10 mouse cellular contexts compared by ENCODE assay signal in genomic region chr17:26794744-26795143, GRCm38 (mm10). TPM values are rescaled to one million over a fixed set of nuclear protein-coding genes. Genes with fewer than 3 reads are reported as not detected.
A peak's percentile ranks its signal among the peaks of the same experiment; 100 is the strongest.
DNase-seq lines count a peak whose midpoint lies in the region; ATAC-seq and TF ChIP-seq lines count a peak whose summit lies in the region.
"Had no signal": no experiment of that assay in that cellular context is flagged by ENCODE, and none has a peak within 500 bp of the region (broad histone marks: within the 10 kb centered on the region; RNA-seq: fewer than 3 reads in every experiment).

No protein-coding gene starts in this region.

- TF ChIP-seq POLR2A in bone marrow macrophage, adult 2 months (IDR thresholded peaks at IDR 0.05; ENCODE audit: borderline replicate concordance, low read depth, low read length): no peak

- no peak overlapping the region for H3K4me2 ChIP-seq in hindbrain, embryonic 11.5 days (replicated peaks; ENCODE audit: low read depth, low read length)
- H3K4me2 ChIP-seq in hindbrain, embryonic 16.5 days (ENCODE audit: low read length): no peak overlapping the region
- H3K4me2 ChIP-seq in stomach, embryonic 15.5 days: no peak overlapping the region
- H3K4me2 ChIP-seq: embryonic facial prominence, embryonic 13.5 days; lung, embryonic 15.5 days had no signal

- H3K4me1 ChIP-seq in hindbrain, embryonic 11.5 days (replicated peaks; ENCODE audit: control insufficient read depth, insufficient read depth, low read length): no peaks in the 10 kb centered on the region
- H3K4me1 ChIP-seq in hindbrain, embryonic 16.5 days (ENCODE audit: control insufficient read depth, insufficient read depth, low read depth, low read length): no peaks in the 10 kb centered on the region
- H3K4me1 ChIP-seq in E14TG2a.4 (replicated peaks; ENCODE audit: low read depth, low read length): peaks cover 19% of the 10 kb centered on the region
- H3K4me1 ChIP-seq in bone marrow macrophage, adult 2 months (ENCODE audit: control insufficient read depth, insufficient read depth, low read length): peaks cover 8% of the 10 kb centered on the region
- 0 out of 2 replicates have a peak, but pooled peaks cover 3% of the 10 kb centered on the region for H3K4me1 ChIP-seq in stomach, embryonic 15.5 days
- H3K4me1 ChIP-seq: embryonic facial prominence, embryonic 13.5 days; lung, embryonic 15.5 days had no signal

- H3K9ac ChIP-seq in hindbrain, embryonic 11.5 days (ENCODE audit: low read depth, low read length): no peak overlapping the region
- H3K9ac ChIP-seq in hindbrain, embryonic 16.5 days (ENCODE audit: low read depth, low read length): no peak overlapping the region
- no peak overlapping the region for H3K9ac ChIP-seq in stomach, embryonic 15.5 days
- H3K9ac ChIP-seq: embryonic facial prominence, embryonic 13.5 days; lung, embryonic 15.5 days had no signal

- 14% methylated on average over 3 of the region's 3 CpGs for WGBS in hindbrain, embryonic 11.5 days
- WGBS in hindbrain, embryonic 16.5 days: 22% methylated on average over 3 of the region's 3 CpGs
- WGBS in stomach, embryonic 15.5 days: 14% methylated on average over 3 of the region's 3 CpGs

- H3K4me3 ChIP-seq in hindbrain, embryonic 11.5 days (ENCODE audit: low read depth, low read length): no peak overlapping the region
- no peak overlapping the region for H3K4me3 ChIP-seq in hindbrain, embryonic 16.5 days (ENCODE audit: low read length)
- H3K4me3 ChIP-seq in E14TG2a.4 (replicated peaks; ENCODE audit: low read length): no peak overlapping the region
- no peak overlapping the region for H3K4me3 ChIP-seq in bone marrow macrophage, adult 2 months (ENCODE audit: insufficient read depth, low read length)
- no peak overlapping the region for H3K4me3 ChIP-seq in stomach, embryonic 15.5 days (replicated peaks)
- H3K4me3 ChIP-seq: embryonic facial prominence, embryonic 13.5 days; lung, embryonic 15.5 days had no signal

- H3K27ac ChIP-seq in hindbrain, embryonic 11.5 days (ENCODE audit: low read depth, low read length): no peak overlapping the region
- no peak overlapping the region for H3K27ac ChIP-seq in hindbrain, embryonic 16.5 days (ENCODE audit: low read depth, low read length)
- H3K27ac ChIP-seq in bone marrow macrophage, adult 2 months (ENCODE audit: insufficient read depth, low read depth, low read length): no peak overlapping the region
- no peak overlapping the region for H3K27ac ChIP-seq in stomach, embryonic 15.5 days
- H3K27ac ChIP-seq: embryonic facial prominence, embryonic 13.5 days; lung, embryonic 15.5 days had no signal

- peak; percentile 72 for TF ChIP-seq CTCF in E14TG2a.4 (conservative IDR thresholded peaks at IDR 0.05; ENCODE audit: low read length)
- TF ChIP-seq CTCF in bone marrow macrophage, adult 2 months (IDR thresholded peaks at IDR 0.05; ENCODE audit: low read depth, low read length): peak; percentile 38

- H3K36me3 ChIP-seq in hindbrain, embryonic 11.5 days (ENCODE audit: control insufficient read depth, insufficient read depth, low read length): 0 out of 2 replicates have a peak, but pooled peaks cover 2% of the 10 kb centered on the region
- H3K36me3 ChIP-seq in hindbrain, embryonic 16.5 days (ENCODE audit: control insufficient read depth, insufficient read depth, low read length): peaks cover 22% of the 10 kb centered on the region
- H3K36me3 ChIP-seq in E14TG2a.4 (ENCODE audit: insufficient read depth, low read length): peaks cover 38% of the 10 kb centered on the region
- H3K36me3 ChIP-seq in stomach, embryonic 15.5 days: peaks cover 27% of the 10 kb centered on the region

- no peak for ATAC-seq in hindbrain, embryonic 11.5 days (ENCODE audit: low FRiP score)
- no peak for ATAC-seq in hindbrain, embryonic 16.5 days
- peak; percentile 60 for ATAC-seq in megakaryocyte, adult 5-6 weeks (ENCODE audit: poor library complexity, severe bottlenecking)
- 0 out of 2 replicates have a peak, but pooled peaks have one; percentile 27 for ATAC-seq in stomach, embryonic 15.5 days (ENCODE audit: insufficient read depth, low FRiP score, low read depth)

- no peaks in the 10 kb centered on the region for H3K9me3 ChIP-seq in hindbrain, embryonic 11.5 days (ENCODE audit: control insufficient read depth, low read length)
- H3K9me3 ChIP-seq in hindbrain, embryonic 16.5 days (ENCODE audit: control insufficient read depth, low read length): no peaks in the 10 kb centered on the region
- no peaks in the 10 kb centered on the region for H3K9me3 ChIP-seq in E14TG2a.4 (ENCODE audit: low read length)
- H3K9me3 ChIP-seq in stomach, embryonic 15.5 days: no peaks in the 10 kb centered on the region
- H3K9me3 ChIP-seq: embryonic facial prominence, embryonic 13.5 days; lung, embryonic 15.5 days had no signal

- peak; percentile 56 for DNase-seq in hindbrain, embryonic 11.5 days (ENCODE audit: low spot score)
- peak; percentile 22 for DNase-seq in gastrocnemius, postnatal 25 days
- DNase-seq in layer of hippocampus, adult 18-20 months (ENCODE audit: low spot score in 2 of 2): peak; percentile 16 to 54

- H3K27me3 ChIP-seq in hindbrain, embryonic 11.5 days (ENCODE audit: control insufficient read depth, insufficient read depth, low read length): no peaks in the 10 kb centered on the region
- no peaks in the 10 kb centered on the region for H3K27me3 ChIP-seq in hindbrain, embryonic 16.5 days (replicated peaks; ENCODE audit: control insufficient read depth, insufficient read depth, low read length)
- H3K27me3 ChIP-seq in E14TG2a.4 (ENCODE audit: insufficient read depth, low read length): no peaks in the 10 kb centered on the region
- H3K27me3 ChIP-seq in stomach, embryonic 15.5 days (replicated peaks): no peaks in the 10 kb centered on the region
- H3K27me3 ChIP-seq: embryonic facial prominence, embryonic 13.5 days; lung, embryonic 15.5 days had no signal

RNA-seq across cellular contexts. Expression of gene Bnip1, which starts 13.9 kb away (rescaled TPM):
- polyA plus RNA-seq in hindbrain, embryonic 11.5 days (2014; fragmentation: Nextera tagmentation; extraction: Ambion mirVana): 45.9 and 52.9 TPM in 2 replicates
- polyA plus RNA-seq in hindbrain, embryonic 16.5 days (2015; fragmentation: Nextera tagmentation; extraction: Ambion mirVana): 57.7 and 63.6 TPM in 2 replicates
- 25.0 and 25.5 TPM in 2 replicates for polyA plus RNA-seq in bone marrow macrophage, adult 2 months (2012; ENCODE audit: insufficient read depth, insufficient read length, missing spikeins)
- total RNA-seq in gastrocnemius, postnatal 25 days (2021): 10 to 100 TPM; 20.6 to 23.7 TPM
- 10 to 100 TPM; 31.2 to 33.6 TPM for total RNA-seq in layer of hippocampus, adult 18-20 months (2021)
- 18.8 and 20.2 TPM in 2 replicates for total RNA-seq in megakaryocyte, adult 5-6 weeks (2015)
- 22.0 and 31.9 TPM in 2 replicates for total RNA-seq in megakaryocyte, adult 5-6 weeks (2017)
- 42.9 and 45.5 TPM in 2 replicates for polyA plus RNA-seq in stomach, embryonic 15.5 days (2015; fragmentation: Nextera tagmentation; extraction: Ambion mirVana)

RNA-seq across cellular contexts. Expression of gene Nkx2-5, which starts 50.1 kb away (rescaled TPM):
- not detected in 2 replicates for polyA plus RNA-seq in hindbrain, embryonic 11.5 days (2014; fragmentation: Nextera tagmentation; extraction: Ambion mirVana)
- polyA plus RNA-seq in hindbrain, embryonic 16.5 days (2015; fragmentation: Nextera tagmentation; extraction: Ambion mirVana): not detected in 2 replicates
- polyA plus RNA-seq in bone marrow macrophage, adult 2 months (2012; ENCODE audit: insufficient read depth, insufficient read length, missing spikeins): not detected in 2 replicates
- total RNA-seq in gastrocnemius, postnatal 25 days (2021): not detected
- not detected for total RNA-seq in layer of hippocampus, adult 18-20 months (2021)
- total RNA-seq in megakaryocyte, adult 5-6 weeks (2015): not detected in 2 replicates
- total RNA-seq in megakaryocyte, adult 5-6 weeks (2017): not detected in 2 replicates
- polyA plus RNA-seq in stomach, embryonic 15.5 days (2015; fragmentation: Nextera tagmentation; extraction: Ambion mirVana): 9.2 and 15.4 TPM in 2 replicates

Comparison
In these comparisons a context has a peak if more than half of its experiments do, and no peak if none do; other contexts are left out.
1. ATAC-seq: peak in megakaryocyte, adult 5-6 weeks (single experiment) and stomach, embryonic 15.5 days (single experiment); none in hindbrain, embryonic 11.5 days (single experiment) and hindbrain, embryonic 16.5 days (single experiment).
2. RNA of gene Nkx2-5, which starts 50.1 kb away (polyA plus RNA-seq): 9.2 to 15.4 TPM in stomach, embryonic 15.5 days; not detected in hindbrain, embryonic 11.5 days, not detected in hindbrain, embryonic 16.5 days and not detected in bone marrow macrophage, adult 2 months; every median in the first group is over 10 times any median in the second.
3. Peak in every context shown above with its lines, with median percentiles within 50 percentile points of each other: DNase-seq.